Mouse (Mus musculus): ENCODE data around the gene Cntfr.

- no peak for TF ChIP-seq CTCF (IDR thresholded peaks at IDR 0.05; ENCODE audit: borderline replicate concordance, control insufficient read depth, extremely low read depth, insufficient read depth, low read length, poor library complexity)
- TF ChIP-seq POLR2A (IDR thresholded peaks at IDR 0.05; ENCODE audit: control insufficient read depth, extremely low read depth, insufficient read depth, low read length, poor library complexity): no peak
Observed at GRCm38 (mm10) chr4:41612166-41612565, 84.7 kb downstream of the Cntfr start.

Data from thymus, adult 2 months (tissue).